In the genomic region with DNA sequence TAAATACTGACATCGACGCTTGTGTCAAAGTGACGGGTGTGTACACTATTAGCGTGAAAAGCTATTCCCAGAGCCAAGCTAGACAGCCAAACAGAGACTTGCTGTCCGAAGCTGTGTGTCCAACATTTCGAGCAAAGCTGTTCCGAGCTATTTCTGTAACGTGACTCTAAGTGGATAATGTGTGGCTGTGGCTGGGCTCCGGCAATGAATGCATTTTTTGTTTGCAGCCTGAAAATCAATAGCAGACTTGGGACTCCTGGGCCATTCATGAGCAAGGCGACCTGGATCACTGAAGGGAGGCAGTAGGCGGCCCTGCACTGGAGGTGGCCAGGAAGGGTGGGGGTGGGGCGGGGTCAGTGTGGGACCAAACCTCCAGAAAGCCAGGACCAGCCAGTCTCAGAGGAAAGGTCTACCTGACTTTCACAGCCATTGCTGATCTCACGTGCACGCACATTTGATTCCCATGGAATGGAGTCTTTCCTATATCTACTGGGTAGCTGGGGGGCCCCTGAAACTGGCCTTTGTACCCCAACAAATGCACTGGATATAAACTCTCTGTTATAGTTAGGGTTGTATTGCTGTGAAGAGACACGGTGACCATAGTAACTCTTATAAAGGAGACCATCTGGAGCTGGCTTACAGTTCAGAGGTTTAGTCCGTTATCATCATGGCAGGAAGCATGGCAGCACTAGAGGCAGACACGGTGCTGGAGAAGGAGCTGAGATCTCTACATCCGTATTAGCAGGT, we compare ENCODE assay signal across 12 mouse cellular contexts.
DNase-seq lines count a peak whose midpoint lies in the region; ATAC-seq lines count a peak whose summit lies in the region.
"Had no signal": no experiment of that assay in that cellular context is flagged by ENCODE, and none has a peak within 500 bp of the region (broad histone marks: within the 10 kb centered on the region; RNA-seq: fewer than 3 reads in every experiment).

No protein-coding gene starts in this region.

- no peaks in the 10 kb centered on the region for H3K9me3 ChIP-seq in heart, embryonic 10.5 days
- H3K9me3 ChIP-seq in liver, embryonic 11.5 days (ENCODE audit: control insufficient read depth, low read length): no peaks in the 10 kb centered on the region
- H3K9me3 ChIP-seq: neural tube, embryonic 13.5 days had no signal

- ATAC-seq in liver, embryonic 11.5 days (replicated peaks; ENCODE audit: low FRiP score): no peak; the same call in 1 of the 2 replicates

- H3K4me1 ChIP-seq in heart, embryonic 10.5 days: peaks cover 43% of the 10 kb centered on the region
- H3K4me1 ChIP-seq in liver, embryonic 11.5 days (replicated peaks; ENCODE audit: control insufficient read depth, insufficient read depth, low read length): no peaks in the 10 kb centered on the region; the same call in 1 of the 2 replicates
- H3K4me1 ChIP-seq: neural tube, embryonic 13.5 days had no signal

- H3K4me2 ChIP-seq in liver, embryonic 11.5 days: no peak overlapping the region
- H3K4me2 ChIP-seq: neural tube, embryonic 13.5 days had no signal

- H3K27ac ChIP-seq in heart, embryonic 10.5 days: peak overlapping the region; percentile 81
- peak overlapping the region; percentile 9; the same call in 1 of the 2 replicates for H3K27ac ChIP-seq in liver, embryonic 11.5 days (ENCODE audit: low read depth, low read length)
- H3K27ac ChIP-seq: neural tube, embryonic 13.5 days had no signal

- no peaks in the 10 kb centered on the region for H3K36me3 ChIP-seq in heart, embryonic 10.5 days
- no peaks in the 10 kb centered on the region for H3K36me3 ChIP-seq in liver, embryonic 11.5 days (ENCODE audit: control insufficient read depth, insufficient read depth, low read length)
- H3K36me3 ChIP-seq: neural tube, embryonic 13.5 days had no signal

- no peak overlapping the region for H3K4me3 ChIP-seq in heart, embryonic 10.5 days
- H3K4me3 ChIP-seq in liver, embryonic 11.5 days (ENCODE audit: low read depth, low read length): no peak overlapping the region
- H3K4me3 ChIP-seq: neural tube, embryonic 13.5 days had no signal

- no peak overlapping the region for H3K9ac ChIP-seq in liver, embryonic 11.5 days (ENCODE audit: low read depth, low read length)
- H3K9ac ChIP-seq: neural tube, embryonic 13.5 days had no signal

- 54% methylated on average over 18 of the region's 18 CpGs for WGBS in heart, embryonic 10.5 days
- WGBS in liver, embryonic 11.5 days: 65% methylated on average over 18 of the region's 18 CpGs

- intact Hi-C loops in heart, postnatal 25 days (cut with DNase I): no loop called here

- no peaks in the 10 kb centered on the region for H3K27me3 ChIP-seq in heart, embryonic 10.5 days (ENCODE audit: insufficient read depth, poor library complexity, severe bottlenecking)
- H3K27me3 ChIP-seq in liver, embryonic 11.5 days (replicated peaks; ENCODE audit: control insufficient read depth, insufficient read depth, low read length): no peaks in the 10 kb centered on the region
- H3K27me3 ChIP-seq: neural tube, embryonic 13.5 days had no signal

- no peak for DNase-seq in heart, embryonic 10.5 days (ENCODE audit: low spot score)
- no peak for DNase-seq in heart, postnatal 25 days (ENCODE audit: low spot score)
- peak; percentile 38 for DNase-seq in NIH3T3 (ENCODE audit: low read depth)
- DNase-seq in fibroblast of lung, adult 2 months (ENCODE audit: low read depth): peak; percentile 66
- DNase-seq in liver, embryonic 11.5 days (ENCODE audit: low spot score): no peak
- no peak for DNase-seq in ovary, postnatal 36 days (ENCODE audit: low spot score)
- no peak for DNase-seq in spleen, adult 12 weeks (ENCODE audit: low spot score)
- no peak for DNase-seq in retina, postnatal 1 day
- DNase-seq: cerebellum, adult 11 months; right cerebral cortex, postnatal 25 days; thymus, adult 2 months had no signal

Comparison
In these comparisons a context has a peak if more than half of its experiments do, and no peak if none do; other contexts are left out.
1. DNase-seq: peak in NIH3T3 (single experiment) and fibroblast of lung, adult 2 months (single experiment); none in heart, embryonic 10.5 days (single experiment), heart, postnatal 25 days (single experiment), liver, embryonic 11.5 days (single experiment), ovary, postnatal 36 days (single experiment), spleen, adult 12 weeks (single experiment) and retina, postnatal 1 day (single experiment).